In the genomic region with DNA sequence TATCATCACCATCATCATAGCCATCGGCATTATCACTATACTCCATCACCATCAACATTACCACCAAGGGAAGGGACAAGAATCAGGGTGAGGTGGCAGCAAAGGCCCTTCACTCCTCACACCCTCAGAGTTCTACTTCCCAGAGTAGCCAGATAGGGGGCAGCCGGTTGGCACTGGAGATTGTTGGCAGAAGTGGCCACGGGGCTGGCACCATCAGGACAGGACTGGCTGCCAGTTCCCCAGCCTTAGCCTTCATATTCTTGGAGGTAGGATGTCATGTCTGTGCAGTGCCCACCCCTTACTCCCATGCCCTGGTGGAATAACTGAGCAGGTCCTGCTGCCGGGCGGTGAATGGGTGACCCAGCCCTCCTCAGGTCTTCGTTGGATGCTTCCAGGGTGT, we compare ENCODE assay signal across 26 mouse cellular contexts. TPM values are rescaled to one million over a fixed set of nuclear protein-coding genes. Genes with fewer than 3 reads are reported as not detected.
DNase-seq lines count a peak whose midpoint lies in the region; ATAC-seq and TF ChIP-seq lines count a peak whose summit lies in the region.
"Had no signal": no experiment of that assay in that cellular context is flagged by ENCODE, and none has a peak within 500 bp of the region (broad histone marks: within the 10 kb centered on the region; RNA-seq: fewer than 3 reads in every experiment).

No protein-coding gene starts in this region.

- H3K4me2 ChIP-seq in forebrain, embryonic 12.5 days = no peak overlapping the region
- H3K4me2 ChIP-seq in forebrain, embryonic 14.5 days (ENCODE audit: low read length) = no peak overlapping the region
- H3K4me2 ChIP-seq: embryonic facial prominence, embryonic 13.5 days; hindbrain, embryonic 12.5 days; intestine, embryonic 15.5 days; kidney, embryonic 15.5 days had no signal

- intact Hi-C loops in gastrocnemius, postnatal 36 days (cut with DNase I) = no loop called here

- H3K4me3 ChIP-seq in forebrain, embryonic 12.5 days (replicated peaks) = no peak overlapping the region
- no peak overlapping the region for H3K4me3 ChIP-seq in forebrain, embryonic 14.5 days (ENCODE audit: low read depth, low read length)
- H3K4me3 ChIP-seq in megakaryocyte, embryonic 14.5 days (replicated peaks) = peak overlapping the region; percentile 77
- H3K4me3 ChIP-seq in cerebellum, adult 2 months (replicated peaks; ENCODE audit: insufficient read depth, low read depth, low read length) = no peak overlapping the region
- no peak overlapping the region for H3K4me3 ChIP-seq in limb, embryonic 10.5 days
- H3K4me3 ChIP-seq: embryonic facial prominence, embryonic 13.5 days; hindbrain, embryonic 12.5 days; intestine, embryonic 15.5 days; kidney, embryonic 15.5 days; liver, embryonic 15.5 days had no signal

- ATAC-seq in forebrain, embryonic 12.5 days (ENCODE audit: low FRiP score) = no peak
- ATAC-seq in forebrain, embryonic 14.5 days = no peak
- no peak for ATAC-seq in megakaryocyte, adult 5-6 weeks (ENCODE audit: poor library complexity, severe bottlenecking)
- ATAC-seq: activated CD4-positive, CD25-positive, alpha-beta regulatory T cell, adult 4 months; intestine, embryonic 15.5 days had no signal

- H3K9me3 ChIP-seq in forebrain, embryonic 12.5 days = no peaks in the 10 kb centered on the region
- H3K9me3 ChIP-seq in forebrain, embryonic 14.5 days (replicated peaks; ENCODE audit: control insufficient read depth, low read length) = no peaks in the 10 kb centered on the region
- H3K9me3 ChIP-seq in megakaryocyte, embryonic 14.5 days = no peaks in the 10 kb centered on the region
- no peaks in the 10 kb centered on the region for H3K9me3 ChIP-seq in limb, embryonic 10.5 days (replicated peaks)
- H3K9me3 ChIP-seq: embryonic facial prominence, embryonic 13.5 days; G1E; hindbrain, embryonic 12.5 days; intestine, embryonic 15.5 days; kidney, embryonic 15.5 days; liver, embryonic 15.5 days had no signal

- no peaks in the 10 kb centered on the region for H3K36me3 ChIP-seq in forebrain, embryonic 12.5 days (replicated peaks)
- H3K36me3 ChIP-seq in forebrain, embryonic 14.5 days (ENCODE audit: control insufficient read depth, insufficient read depth, low read length) = no peaks in the 10 kb centered on the region
- H3K36me3 ChIP-seq in megakaryocyte, embryonic 14.5 days (replicated peaks; ENCODE audit: low read length) = peaks cover 92% of the 10 kb centered on the region
- H3K36me3 ChIP-seq in limb, embryonic 10.5 days = no peaks in the 10 kb centered on the region
- H3K36me3 ChIP-seq: embryonic facial prominence, embryonic 13.5 days; hindbrain, embryonic 12.5 days; intestine, embryonic 15.5 days; kidney, embryonic 15.5 days; liver, embryonic 15.5 days had no signal

- H3K4me1 ChIP-seq in forebrain, embryonic 12.5 days = peaks cover 49% of the 10 kb centered on the region
- peaks cover 9% of the 10 kb centered on the region for H3K4me1 ChIP-seq in forebrain, embryonic 14.5 days (ENCODE audit: control insufficient read depth, insufficient read depth, low read length)
- peaks cover 100% of the 10 kb centered on the region for H3K4me1 ChIP-seq in megakaryocyte, embryonic 14.5 days
- H3K4me1 ChIP-seq in cerebellum, adult 2 months (ENCODE audit: control insufficient read depth, insufficient read depth, low read length) = peaks cover 59% of the 10 kb centered on the region
- peaks cover 22% of the 10 kb centered on the region for H3K4me1 ChIP-seq in limb, embryonic 10.5 days

- 89% methylated on average over 6 of the region's 6 CpGs for WGBS in forebrain, embryonic 12.5 days
- 95% methylated on average over 6 of the region's 6 CpGs for WGBS in forebrain, embryonic 14.5 days
- 28% methylated on average over 6 of the region's 6 CpGs for WGBS in cerebellum, adult 2 months
- 94% methylated on average over 6 of the region's 6 CpGs for WGBS in limb, embryonic 10.5 days

- H3K27ac ChIP-seq in forebrain, embryonic 12.5 days = no peak overlapping the region
- H3K27ac ChIP-seq in forebrain, embryonic 14.5 days (ENCODE audit: low read depth, low read length) = no peak overlapping the region
- H3K27ac ChIP-seq in cerebellum, adult 2 months (ENCODE audit: insufficient read depth, low read length) = no peak overlapping the region
- no peak overlapping the region for H3K27ac ChIP-seq in limb, embryonic 10.5 days
- H3K27ac ChIP-seq: embryonic facial prominence, embryonic 13.5 days; intestine, embryonic 15.5 days; kidney, embryonic 15.5 days; liver, embryonic 15.5 days had no signal

- TF ChIP-seq CTCF in cerebellum, adult 2 months (IDR thresholded peaks at IDR 0.05; ENCODE audit: borderline replicate concordance, insufficient read depth, low read depth, low read length) = peak; percentile 11; the same call in 1 of the 2 replicates

- TF ChIP-seq POLR2A in cerebellum, adult 2 months (IDR thresholded peaks at IDR 0.05; ENCODE audit: borderline replicate concordance, insufficient read depth, low read length) = no peak

- peaks cover 11% of the 10 kb centered on the region; the same call in 1 of the 2 replicates for H3K27me3 ChIP-seq in forebrain, embryonic 12.5 days
- H3K27me3 ChIP-seq in forebrain, embryonic 14.5 days (replicated peaks; ENCODE audit: control insufficient read depth, insufficient read depth, low read length) = no peaks in the 10 kb centered on the region
- H3K27me3 ChIP-seq in megakaryocyte, embryonic 14.5 days (replicated peaks) = no peaks in the 10 kb centered on the region
- H3K27me3 ChIP-seq in cerebellum, adult 2 months (ENCODE audit: control insufficient read depth, insufficient read depth, low read length) = no peaks in the 10 kb centered on the region
- H3K27me3 ChIP-seq in limb, embryonic 10.5 days (ENCODE audit: low read depth, poor library complexity, severe bottlenecking) = peaks cover 9% of the 10 kb centered on the region; the same call in 1 of the 2 replicates
- H3K27me3 ChIP-seq: embryonic facial prominence, embryonic 13.5 days; intestine, embryonic 15.5 days; kidney, embryonic 15.5 days; liver, embryonic 15.5 days had no signal

- H3K9ac ChIP-seq in forebrain, embryonic 12.5 days = 0 out of 2 replicates have a peak overlapping the region, but pooled peaks have one; percentile 7
- H3K9ac ChIP-seq in forebrain, embryonic 14.5 days (ENCODE audit: low read length) = no peak overlapping the region
- H3K9ac ChIP-seq: embryonic facial prominence, embryonic 13.5 days; intestine, embryonic 15.5 days; kidney, embryonic 15.5 days; liver, embryonic 15.5 days had no signal

- no peak for DNase-seq in forebrain, embryonic 14.5 days (ENCODE audit: low spot score)
- peak; percentile 62 to 69 for DNase-seq in cerebellum, adult 2 months
- DNase-seq in cerebellum, postnatal 36 days = peak; percentile 51 to 63
- no peak for DNase-seq in gastrocnemius, postnatal 36 days
- no peak for DNase-seq in limb, embryonic 10.5 days (ENCODE audit: low spot score)
- DNase-seq: gastrocnemius, postnatal 14 days; right cerebral cortex, postnatal 4 days; thymus, adult 2 months had no signal

RNA-seq across cellular contexts. Expression of a gene that starts 14.2 kb away (rescaled TPM):
- 31.4 and 34.5 TPM in 2 replicates for polyA plus RNA-seq in forebrain, embryonic 12.5 days (2016; fragmentation: Nextera tagmentation; extraction: Ambion mirVana)
- 31.4 and 42.0 TPM in 2 replicates for polyA plus RNA-seq in forebrain, embryonic 14.5 days (2014; fragmentation: Nextera tagmentation; extraction: Ambion mirVana)
- 10.6 and 40.8 TPM in 2 replicates for polyA plus RNA-seq in megakaryocyte, embryonic 14.5 days (2012; ENCODE audit: insufficient read depth, low replicate concordance)
- 1.2 and 2.1 TPM in 2 replicates for total RNA-seq in megakaryocyte, adult 5-6 weeks (2015)
- total RNA-seq in megakaryocyte, adult 5-6 weeks (2017) = 0.20 and 0.62 TPM in 2 replicates
- polyA plus RNA-seq in cerebellum, adult 2 months (2012; rRNA removed) = 23.1 and 24.3 TPM in 2 replicates
- total RNA-seq in gastrocnemius, postnatal 36 days (2021) = 1 to 10 TPM in 1 of 2 experiments, under 1 TPM in 1; 0.94 to 1.0 TPM
- 15.8 and 17.2 TPM in 2 replicates for polyA plus RNA-seq in limb, embryonic 10.5 days (2016; fragmentation: Nextera tagmentation; extraction: Ambion mirVana)

RNA-seq across cellular contexts. Expression of a gene that starts 23.0 kb away (rescaled TPM):
- polyA plus RNA-seq in forebrain, embryonic 12.5 days (2016; fragmentation: Nextera tagmentation; extraction: Ambion mirVana) = not detected in 2 replicates
- polyA plus RNA-seq in forebrain, embryonic 14.5 days (2014; fragmentation: Nextera tagmentation; extraction: Ambion mirVana) = not detected in 2 replicates
- polyA plus RNA-seq in megakaryocyte, embryonic 14.5 days (2012; ENCODE audit: insufficient read depth, low replicate concordance) = 0.54 TPM in 1 of 2 replicates, not detected in the other
- not detected in 2 replicates for total RNA-seq in megakaryocyte, adult 5-6 weeks (2015)
- total RNA-seq in megakaryocyte, adult 5-6 weeks (2017) = not detected in 2 replicates
- polyA plus RNA-seq in cerebellum, adult 2 months (2012; rRNA removed) = not detected in 2 replicates
- not detected for total RNA-seq in gastrocnemius, postnatal 36 days (2021)
- not detected in 2 replicates for polyA plus RNA-seq in limb, embryonic 10.5 days (2016; fragmentation: Nextera tagmentation; extraction: Ambion mirVana)
- total RNA-seq: adrenal gland, postnatal 14 days; G1E; gastrocnemius, postnatal 14 days; layer of hippocampus, postnatal 14 days; left cerebral cortex, postnatal 10 days; megakaryocyte progenitor cell, adult 5-6 weeks had no signal
- polyA plus RNA-seq: activated CD4-positive, CD25-positive, alpha-beta regulatory T cell, adult 4 months; embryonic facial prominence, embryonic 13.5 days; G1E; heart, embryonic 16.5 days; hindbrain, embryonic 12.5 days; intestine, embryonic 15.5 days; kidney, embryonic 15.5 days; limb, embryonic 14.5 days; liver, embryonic 15.5 days; lung, postnatal 0 days; stomach, embryonic 16.5 days; thymus, adult 2 months had no signal

Comparison
In these comparisons a context has a peak if more than half of its experiments do, and no peak if none do; other contexts are left out.
1. DNase-seq: peak in cerebellum, adult 2 months (2 of 2) and cerebellum, postnatal 36 days (2 of 2); none in forebrain, embryonic 14.5 days (single experiment), gastrocnemius, postnatal 36 days (0 of 2) and limb, embryonic 10.5 days (single experiment).